Mouse (Mus musculus): Measurements from ENCODE around the gene Smtnl2. TPM values are rescaled to one million over a fixed set of nuclear protein-coding genes. Genes with fewer than 3 reads are reported as not detected.
"Not testable (repeated sequence)": the region's sequence is repeated elsewhere in the genome, so short reads cannot be mapped to it uniquely, and the experiment has no call there.

The Smtnl2 gene
- polyA plus RNA-seq, 1 experiment from 2014 or later, result 8.1 TPM

- no peaks in the 10 kb centered on the region for H3K27me3 ChIP-seq (replicated peaks; ENCODE audit: control insufficient read depth, insufficient read depth, low read length)
- no peak for TF ChIP-seq CTCF (IDR thresholded peaks at IDR 0.05; ENCODE audit: low read depth)
- 89% methylated on average over 16 of the region's 16 CpGs for WGBS
- H3K9ac ChIP-seq (ENCODE audit: low read depth, low read length), result no peak overlapping the region
- peak overlapping the region; percentile 66 for H3K4me2 ChIP-seq (replicated peaks; ENCODE audit: low read depth)
- no peaks in the 10 kb centered on the region for H3K9me3 ChIP-seq (ENCODE audit: control insufficient read depth)
- no peak for ATAC-seq
- no peaks in the 10 kb centered on the region for H3K36me3 ChIP-seq (ENCODE audit: control insufficient read depth, insufficient read depth)
- no peak overlapping the region for H3K4me3 ChIP-seq (ENCODE audit: low read depth, low read length)
- H3K27ac ChIP-seq (ENCODE audit: low read depth, low read length), result no peak overlapping the region
- H3K4me1 ChIP-seq (replicated peaks; ENCODE audit: control insufficient read depth, insufficient read depth, low read length), result peaks cover 12% of the 10 kb centered on the region; the same call in 1 of the 2 replicates
These were observed 25.5 kb upstream of the Smtnl2 start for GRCm38 (mm10) chr11:72436756-72437650.

GRCm38 (mm10) chr11:72436271-72436670 lies 24.8 kb upstream of the Smtnl2 start:
- WGBS, result 73% methylated on average over 5 of the region's 5 CpGs
- H3K36me3 ChIP-seq (ENCODE audit: control insufficient read depth, insufficient read depth), result no peaks in the 10 kb centered on the region
- ATAC-seq, result no peak
- no peaks in the 10 kb centered on the region for H3K9me3 ChIP-seq (ENCODE audit: control insufficient read depth)
- no peak for TF ChIP-seq CTCF (IDR thresholded peaks at IDR 0.05; ENCODE audit: low read depth)
- H3K9ac ChIP-seq (ENCODE audit: low read depth, low read length), result no peak overlapping the region
- peak overlapping the region; percentile 66 for H3K4me2 ChIP-seq (replicated peaks; ENCODE audit: low read depth)
- peak overlapping the region; percentile 36; the same call in 1 of the 2 replicates for H3K4me3 ChIP-seq (ENCODE audit: low read depth, low read length)
- H3K27ac ChIP-seq (ENCODE audit: low read depth, low read length), result no peak overlapping the region
- no peaks in the 10 kb centered on the region for H3K27me3 ChIP-seq (replicated peaks; ENCODE audit: control insufficient read depth, insufficient read depth, low read length)
- H3K4me1 ChIP-seq (replicated peaks; ENCODE audit: control insufficient read depth, insufficient read depth, low read length), result peaks cover 10% of the 10 kb centered on the region; the same call in 1 of the 2 replicates

- H3K27ac ChIP-seq (ENCODE audit: low read depth, low read length), result peak overlapping the region; percentile 91
- H3K4me3 ChIP-seq (ENCODE audit: low read depth, low read length), result peak overlapping the region; percentile 36
- H3K9ac ChIP-seq (ENCODE audit: low read depth, low read length), result no peak overlapping the region
- peak overlapping the region; percentile 66 for H3K4me2 ChIP-seq (replicated peaks; ENCODE audit: low read depth)
- H3K4me1 ChIP-seq (replicated peaks; ENCODE audit: control insufficient read depth, insufficient read depth, low read length), result peaks cover 10% of the 10 kb centered on the region; the same call in 1 of the 2 replicates
- TF ChIP-seq CTCF (IDR thresholded peaks at IDR 0.05; ENCODE audit: low read depth), result no peak
- H3K27me3 ChIP-seq (replicated peaks; ENCODE audit: control insufficient read depth, insufficient read depth, low read length), result no peaks in the 10 kb centered on the region
- WGBS, result 47% methylated on average over 2 of the region's 2 CpGs
- H3K9me3 ChIP-seq (ENCODE audit: control insufficient read depth), result no peaks in the 10 kb centered on the region
- ATAC-seq, result peak; percentile 7; the same call in 1 of the 2 replicates
- H3K36me3 ChIP-seq (ENCODE audit: control insufficient read depth, insufficient read depth), result no peaks in the 10 kb centered on the region
These were observed 24.2 kb upstream of the Smtnl2 start for GRCm38 (mm10) chr11:72435694-72436045.

- Histone ChIP-seq H3K4me1 (replicated peaks; ENCODE audit: control insufficient read depth, insufficient read depth, low read length) (peaks cover 10% of the 10 kb centered on the region; the same call in 1 of the 2 replicates), H3K36me3 (ENCODE audit: control insufficient read depth, insufficient read depth) (no peaks in the 10 kb centered on the region), H3K27ac (ENCODE audit: low read depth, low read length) (peak within 1 kb of the TSS; percentile 91), H3K9ac (ENCODE audit: low read depth, low read length) (no peak within 1 kb of the TSS), H3K9me3 (ENCODE audit: control insufficient read depth) (no peaks in the 10 kb centered on the region), H3K4me3 (ENCODE audit: low read depth, low read length) (peak within 1 kb of the TSS; percentile 36), H3K27me3 (replicated peaks; ENCODE audit: control insufficient read depth, insufficient read depth, low read length) (no peaks in the 10 kb centered on the region), H3K4me2 (replicated peaks; ENCODE audit: low read depth) (peak within 1 kb of the TSS; percentile 66)
- peak; percentile 60 for TF ChIP-seq CTCF (IDR thresholded peaks at IDR 0.05; ENCODE audit: low read depth)
- ATAC-seq, result peak; percentile 98
- 29% methylated on average over 11 of the region's 11 CpGs for WGBS
These were observed 23.6 kb upstream of the Smtnl2 start, which contains the start of gene Ggt6 for GRCm38 (mm10) chr11:72434963-72435693. Ggt6 (plus strand) TSS chr11:72435526.

DNA sequence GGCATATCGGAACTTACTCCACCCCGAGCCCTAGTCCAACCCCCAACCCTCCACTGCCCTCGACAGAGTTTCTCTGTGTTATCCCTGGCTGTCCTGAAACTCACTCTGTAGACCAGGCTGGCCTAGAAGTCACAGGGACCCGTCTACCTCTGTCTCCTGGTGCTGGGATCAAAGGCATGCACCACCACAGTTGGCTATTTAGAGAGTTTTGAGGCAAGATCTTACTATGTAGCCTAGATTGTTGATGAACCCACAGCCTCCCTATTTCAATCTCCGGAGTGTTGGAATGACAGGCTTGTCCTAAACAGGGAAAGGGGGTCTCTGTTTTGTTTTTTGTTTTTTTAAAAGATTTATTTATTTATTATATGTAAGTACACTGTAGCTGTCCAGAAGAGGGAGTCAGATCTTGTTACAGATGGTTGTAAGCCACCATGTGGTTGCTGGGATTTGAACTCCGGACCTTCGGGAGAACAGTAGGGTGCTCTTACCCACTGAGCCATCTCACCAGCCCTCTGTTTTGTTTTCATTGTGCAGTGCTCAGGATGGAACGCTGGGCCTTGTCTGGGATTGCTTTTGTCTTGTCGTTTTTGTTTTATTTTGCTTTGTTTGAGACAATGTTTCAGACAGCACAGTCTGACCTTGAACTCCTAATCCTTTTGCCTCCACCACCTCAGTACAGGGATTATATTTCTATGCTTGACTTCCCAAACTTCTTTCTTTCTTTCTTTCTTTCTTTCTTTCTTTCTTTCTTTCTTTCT lies 19.0 kb upstream of the Smtnl2 start:
- H3K4me1 ChIP-seq (replicated peaks; ENCODE audit: control insufficient read depth, insufficient read depth, low read length); H3K27me3 ChIP-seq (replicated peaks; ENCODE audit: control insufficient read depth, insufficient read depth, low read length); H3K9ac ChIP-seq (ENCODE audit: low read depth, low read length); H3K9me3 ChIP-seq (ENCODE audit: control insufficient read depth); H3K36me3 ChIP-seq (ENCODE audit: control insufficient read depth, insufficient read depth); H3K4me2 ChIP-seq (replicated peaks; ENCODE audit: low read depth); H3K4me3 ChIP-seq (ENCODE audit: low read depth, low read length); ATAC-seq; H3K27ac ChIP-seq (ENCODE audit: low read depth, low read length): not testable (repeated sequence)
- WGBS, result 69% methylated on average over 9 of the region's 9 CpGs

All from intestine, postnatal 0 days (tissue).